Mouse (Mus musculus): ENCODE results near the gene Rasgef1b. TPM values are rescaled to one million over a fixed set of nuclear protein-coding genes. Genes with fewer than 3 reads are reported as not detected.
A peak's percentile ranks its signal among the peaks of the same experiment; 100 is the strongest.

Gene Rasgef1b
- polyA plus RNA-seq, 1 experiment from 2014 or later = 7.3 TPM

DNA sequence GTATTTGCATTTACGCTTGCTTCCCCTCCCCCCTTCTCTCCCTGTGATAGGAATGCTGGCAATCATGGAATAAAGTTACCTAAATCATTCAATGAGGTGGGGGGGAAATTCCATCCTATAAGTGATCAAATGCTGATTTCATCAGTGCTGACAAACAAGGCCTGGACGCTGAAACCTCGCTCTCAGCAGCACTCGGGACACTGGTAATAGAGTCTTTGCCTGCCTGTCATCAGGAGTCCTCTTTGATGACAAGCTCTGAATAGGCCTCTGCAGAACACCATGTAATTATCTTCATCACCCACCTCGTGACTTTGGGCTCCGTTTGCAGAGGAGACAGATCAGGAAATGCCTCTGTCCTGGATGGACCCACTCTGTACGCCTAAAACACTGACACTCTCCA is 326.6 kb downstream of the Rasgef1b start:
- Histone ChIP-seq H3K4me1 (ENCODE audit: control insufficient read depth, insufficient read depth, low read length) (peaks cover 19% of the 10 kb centered on the region), H3K4me3 (ENCODE audit: low read length) (no peak overlapping the region), H3K4me2 (ENCODE audit: low read depth, low read length) (no peak overlapping the region), H3K27ac (ENCODE audit: low read length) (no peak overlapping the region), H3K9ac (ENCODE audit: low read depth, low read length) (no peak overlapping the region), H3K36me3 (ENCODE audit: control insufficient read depth, insufficient read depth, low read length) (no peaks in the 10 kb centered on the region), H3K27me3 (replicated peaks; ENCODE audit: control insufficient read depth, insufficient read depth, low read length) (no peaks in the 10 kb centered on the region), H3K9me3 (ENCODE audit: control insufficient read depth, low read length) (no peaks in the 10 kb centered on the region)
- ATAC-seq = no peak
- WGBS = 47% methylated on average over 7 of the region's 7 CpGs

DNA sequence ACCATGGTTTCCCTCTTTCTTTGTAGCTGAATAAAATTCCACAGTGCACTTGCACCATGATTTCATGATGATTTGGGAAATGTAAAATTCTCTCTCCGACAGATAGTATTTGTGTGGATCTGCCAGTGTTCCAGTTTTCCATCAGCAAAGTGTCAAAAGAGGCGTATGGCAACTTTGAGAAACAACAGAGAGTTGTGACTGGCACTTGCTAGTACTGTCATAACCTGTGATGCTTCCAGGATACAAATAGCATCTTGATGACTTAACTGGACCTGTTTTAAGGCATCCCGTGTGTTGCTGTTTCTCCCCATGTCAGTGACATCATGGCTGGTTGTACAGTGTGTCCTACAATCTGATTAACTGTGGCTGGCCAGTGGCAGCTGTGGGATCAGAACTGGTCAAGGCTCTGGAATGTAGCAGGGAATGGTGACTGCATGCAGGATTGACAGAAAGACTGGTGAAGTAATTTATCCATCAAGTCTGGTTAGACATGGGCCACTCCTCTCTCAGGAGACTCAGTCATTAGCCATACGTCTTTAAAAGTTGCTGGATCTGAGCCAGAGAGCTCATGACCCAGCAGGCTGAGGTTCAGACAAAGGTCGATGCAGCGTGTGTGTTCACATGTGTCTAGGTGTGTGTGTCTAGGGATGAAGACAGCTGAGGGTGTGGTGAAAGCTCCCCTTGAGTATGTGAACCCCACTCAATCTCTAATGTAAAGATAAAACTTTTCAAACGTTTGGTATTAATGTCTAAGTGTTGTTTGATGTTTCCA is 328.8 kb downstream of the Rasgef1b start:
- Histone ChIP-seq H3K27ac (ENCODE audit: low read length) (no peak overlapping the region), H3K9ac (ENCODE audit: low read depth, low read length) (no peak overlapping the region), H3K4me2 (ENCODE audit: low read depth, low read length) (no peak overlapping the region), H3K9me3 (ENCODE audit: control insufficient read depth, low read length) (no peaks in the 10 kb centered on the region), H3K4me1 (ENCODE audit: control insufficient read depth, insufficient read depth, low read length) (peaks cover 19% of the 10 kb centered on the region), H3K4me3 (ENCODE audit: low read length) (no peak overlapping the region), H3K36me3 (ENCODE audit: control insufficient read depth, insufficient read depth, low read length) (no peaks in the 10 kb centered on the region), H3K27me3 (replicated peaks; ENCODE audit: control insufficient read depth, insufficient read depth, low read length) (no peaks in the 10 kb centered on the region)
- peak; percentile 62 for ATAC-seq
- 42% methylated on average over 7 of the region's 7 CpGs for WGBS

DNA sequence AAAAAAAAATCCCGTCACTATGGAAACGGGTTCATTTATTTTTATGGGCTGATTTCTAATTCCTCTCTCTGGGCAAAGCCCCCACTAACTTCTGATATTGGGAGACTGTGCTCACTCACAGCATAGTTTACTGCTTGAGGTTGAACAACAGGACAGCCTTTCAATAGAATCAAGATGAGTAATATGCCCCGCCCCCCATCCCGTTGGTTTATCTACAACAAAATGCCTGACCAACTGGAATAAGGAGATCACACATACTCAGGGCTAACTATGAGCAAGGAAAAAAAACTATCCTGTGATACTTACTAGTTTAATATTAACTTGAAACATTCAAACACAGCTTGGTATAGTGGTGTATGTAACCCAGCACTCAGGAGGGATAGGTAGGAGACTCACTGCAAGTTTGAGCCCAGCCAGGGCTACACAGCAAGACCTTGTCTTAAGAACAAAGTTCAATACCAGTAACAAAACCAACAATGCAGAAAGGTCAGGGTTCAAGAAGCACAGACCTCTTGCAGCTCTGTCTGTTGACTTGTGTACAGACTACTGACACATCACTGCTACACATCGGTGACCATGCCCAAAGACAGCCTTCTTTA is 330.3 kb downstream of the Rasgef1b start:
- Histone ChIP-seq H3K4me2 (ENCODE audit: low read depth, low read length) (no peak overlapping the region), H3K27ac (ENCODE audit: low read length) (no peak overlapping the region), H3K4me1 (ENCODE audit: control insufficient read depth, insufficient read depth, low read length) (peaks cover 19% of the 10 kb centered on the region), H3K9me3 (ENCODE audit: control insufficient read depth, low read length) (no peaks in the 10 kb centered on the region), H3K9ac (ENCODE audit: low read depth, low read length) (no peak overlapping the region), H3K36me3 (ENCODE audit: control insufficient read depth, insufficient read depth, low read length) (no peaks in the 10 kb centered on the region), H3K27me3 (replicated peaks; ENCODE audit: control insufficient read depth, insufficient read depth, low read length) (no peaks in the 10 kb centered on the region), H3K4me3 (ENCODE audit: low read length) (no peak overlapping the region)
- 71% methylated on average over 5 of the region's 5 CpGs for WGBS
- ATAC-seq = peak; percentile 80

DNA sequence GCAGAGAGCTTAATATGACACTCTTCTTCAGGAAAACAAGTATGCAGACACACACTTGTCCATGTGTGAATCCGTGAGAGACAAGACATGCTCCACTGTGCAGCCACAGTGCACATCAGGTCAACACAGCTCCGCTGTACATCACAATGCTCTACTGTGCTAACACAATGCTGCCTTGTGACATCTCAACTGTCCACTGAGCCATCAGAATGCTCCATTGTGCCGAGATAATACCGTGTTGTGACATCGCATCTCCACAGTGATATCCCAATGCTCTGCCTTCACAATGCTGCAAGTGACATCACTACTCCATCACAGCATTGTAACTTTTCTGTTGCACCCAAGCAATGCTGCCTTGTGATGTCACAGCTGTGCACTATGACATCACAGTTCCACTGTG is 334.3 kb downstream of the Rasgef1b start:
- no peaks in the 10 kb centered on the region for H3K9me3 ChIP-seq (ENCODE audit: control insufficient read depth, low read length)
- no peak for ATAC-seq
- no peaks in the 10 kb centered on the region for H3K36me3 ChIP-seq (ENCODE audit: control insufficient read depth, insufficient read depth, low read length)
- H3K9ac ChIP-seq (ENCODE audit: low read depth, low read length) = no peak overlapping the region
- 82% methylated on average over 5 of the region's 5 CpGs for WGBS
- H3K27ac ChIP-seq (ENCODE audit: low read length) = no peak overlapping the region
- no peak overlapping the region for H3K4me3 ChIP-seq (ENCODE audit: low read length)
- no peaks in the 10 kb centered on the region for H3K27me3 ChIP-seq (replicated peaks; ENCODE audit: control insufficient read depth, insufficient read depth, low read length)
- 0 out of 2 replicates have a peak, but pooled peaks cover 3% of the 10 kb centered on the region for H3K4me1 ChIP-seq (ENCODE audit: control insufficient read depth, insufficient read depth, low read length)
- no peak overlapping the region for H3K4me2 ChIP-seq (ENCODE audit: low read depth, low read length)

DNA sequence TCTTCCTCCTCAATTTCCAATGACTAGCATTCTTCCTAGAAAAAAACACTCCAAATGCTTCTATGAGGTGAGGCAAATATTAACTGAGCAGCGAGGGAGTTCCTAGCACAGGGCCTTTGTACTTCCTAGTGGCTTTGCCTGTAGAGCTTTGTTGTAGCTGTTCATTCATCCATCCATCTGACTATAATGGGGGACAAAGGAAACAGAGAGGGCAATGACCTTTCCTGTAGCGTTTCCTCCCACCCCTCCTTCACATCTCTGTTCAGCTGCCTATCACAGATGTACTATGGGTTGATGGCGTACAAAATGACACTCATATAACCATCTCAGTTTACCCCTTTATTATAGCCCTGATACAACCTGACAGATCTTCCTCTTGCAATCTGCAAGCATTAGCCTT is 337.3 kb downstream of the Rasgef1b start:
- WGBS = 60% methylated on average over 3 of the region's 3 CpGs

DNA sequence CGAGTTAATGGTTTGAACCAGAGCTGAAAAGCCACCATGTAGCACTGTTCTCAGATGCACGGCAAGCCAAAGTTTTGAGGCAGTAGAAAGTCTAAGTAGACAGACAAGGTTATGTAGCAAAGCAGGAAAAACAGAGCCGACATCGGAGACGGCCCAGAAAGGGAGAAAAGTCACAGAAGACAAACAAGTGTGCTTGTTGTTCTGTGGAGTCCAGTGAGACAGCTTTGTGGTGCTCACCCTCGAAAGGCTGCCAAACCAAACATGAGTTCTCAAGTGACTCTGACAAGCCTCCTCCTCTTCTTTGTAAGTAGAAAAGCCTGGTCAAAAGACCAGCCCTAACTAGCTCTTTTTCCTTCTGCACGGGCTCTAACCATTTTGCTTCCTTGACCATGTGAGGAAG is 338.1 kb downstream of the Rasgef1b start:
- WGBS = 59% methylated on average over 7 of the region's 7 CpGs
- 0 out of 2 replicates have a peak, but pooled peaks cover 3% of the 10 kb centered on the region for H3K4me1 ChIP-seq (ENCODE audit: control insufficient read depth, insufficient read depth, low read length)
- no peak for ATAC-seq

More for the DNA sequence above, 337.3 kb downstream of the Rasgef1b start:
- Histone ChIP-seq H3K4me2 (ENCODE audit: low read depth, low read length) (no peak overlapping the region), H3K27me3 (replicated peaks; ENCODE audit: control insufficient read depth, insufficient read depth, low read length) (no peaks in the 10 kb centered on the region), H3K4me1 (ENCODE audit: control insufficient read depth, insufficient read depth, low read length) (0 out of 2 replicates have a peak, but pooled peaks cover 3% of the 10 kb centered on the region), H3K9ac (ENCODE audit: low read depth, low read length) (no peak overlapping the region), H3K4me3 (ENCODE audit: low read length) (no peak overlapping the region), H3K27ac (ENCODE audit: low read length) (no peak overlapping the region), H3K36me3 (ENCODE audit: control insufficient read depth, insufficient read depth, low read length) (no peaks in the 10 kb centered on the region), H3K9me3 (ENCODE audit: control insufficient read depth, low read length) (no peaks in the 10 kb centered on the region)
- ATAC-seq = no peak

DNA sequence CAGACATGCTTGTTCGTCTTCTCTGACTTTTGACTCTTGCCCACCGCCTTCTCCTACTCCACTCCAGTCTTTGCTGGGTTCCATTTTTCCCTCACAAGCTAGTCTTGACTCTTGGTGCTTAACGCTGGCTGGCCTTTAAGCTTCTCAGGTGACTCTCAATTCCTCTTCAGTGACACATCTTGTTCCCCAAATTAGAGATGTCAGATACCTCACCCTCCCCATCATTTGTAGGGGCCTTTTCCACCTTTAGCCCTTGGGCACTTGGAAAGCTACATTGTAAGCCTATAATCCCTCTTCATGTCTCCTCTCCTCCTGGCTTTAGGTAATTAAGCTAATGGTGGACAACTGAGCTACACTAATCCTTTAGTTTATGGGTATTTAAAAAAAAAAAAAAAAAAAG is 338.6 kb downstream of the Rasgef1b start:
- no peak for ATAC-seq
- Histone ChIP-seq H3K4me3 (ENCODE audit: low read length) (no peak overlapping the region), H3K4me1 (ENCODE audit: control insufficient read depth, insufficient read depth, low read length) (0 out of 2 replicates have a peak, but pooled peaks cover 3% of the 10 kb centered on the region), H3K9ac (ENCODE audit: low read depth, low read length) (no peak overlapping the region), H3K27me3 (replicated peaks; ENCODE audit: control insufficient read depth, insufficient read depth, low read length) (no peaks in the 10 kb centered on the region), H3K36me3 (ENCODE audit: control insufficient read depth, insufficient read depth, low read length) (no peaks in the 10 kb centered on the region), H3K27ac (ENCODE audit: low read length) (no peak overlapping the region), H3K9me3 (ENCODE audit: control insufficient read depth, low read length) (no peaks in the 10 kb centered on the region), H3K4me2 (ENCODE audit: low read depth, low read length) (no peak overlapping the region)
- whole genome bisulfite sequencing = 93% methylated on average over 3 of the region's 3 CpGs

More for the DNA sequence above, 338.1 kb downstream of the Rasgef1b start:
- no peaks in the 10 kb centered on the region for H3K9me3 ChIP-seq (ENCODE audit: control insufficient read depth, low read length)
- H3K36me3 ChIP-seq (ENCODE audit: control insufficient read depth, insufficient read depth, low read length) = no peaks in the 10 kb centered on the region
- no peak overlapping the region for H3K27ac ChIP-seq (ENCODE audit: low read length)
- H3K4me2 ChIP-seq (ENCODE audit: low read depth, low read length) = no peak overlapping the region
- no peaks in the 10 kb centered on the region for H3K27me3 ChIP-seq (replicated peaks; ENCODE audit: control insufficient read depth, insufficient read depth, low read length)
- H3K4me3 ChIP-seq (ENCODE audit: low read length) = no peak overlapping the region
- H3K9ac ChIP-seq (ENCODE audit: low read depth, low read length) = no peak overlapping the region

DNA sequence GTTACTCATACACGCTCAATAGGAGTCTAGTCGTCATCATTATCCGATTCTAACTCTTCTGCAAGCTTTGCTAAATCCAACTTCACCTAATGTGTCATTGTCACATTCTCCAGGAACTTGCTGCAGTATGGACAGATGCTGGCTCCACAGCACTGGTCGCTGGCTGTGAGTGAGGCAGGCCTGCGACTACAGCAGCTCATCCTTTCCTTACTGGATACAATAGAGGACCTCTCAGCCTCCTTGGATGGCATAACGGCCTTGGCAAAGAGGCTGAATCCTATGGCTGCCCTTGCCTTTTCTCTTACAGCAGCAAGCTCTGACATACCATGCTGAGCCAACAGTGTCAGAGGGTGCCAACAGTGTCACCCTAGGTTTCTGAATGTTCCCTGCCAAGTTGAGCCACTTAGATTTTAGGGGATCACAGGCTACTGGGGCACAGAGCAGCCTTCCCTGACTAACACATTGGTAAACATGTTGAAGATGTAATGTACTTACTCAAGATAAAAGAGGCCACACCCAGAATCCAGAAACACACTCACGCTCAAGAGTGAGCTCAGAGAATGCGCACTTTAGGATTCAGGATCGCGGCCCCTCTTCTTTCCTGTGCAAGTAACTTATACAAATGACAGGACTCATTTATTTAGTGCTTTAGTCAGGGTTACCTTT is 340.1 kb downstream of the Rasgef1b start:
- Histone ChIP-seq H3K27ac (ENCODE audit: low read length) (no peak overlapping the region), H3K9me3 (ENCODE audit: control insufficient read depth, low read length) (no peaks in the 10 kb centered on the region), H3K4me3 (ENCODE audit: low read length) (no peak overlapping the region), H3K4me1 (ENCODE audit: control insufficient read depth, insufficient read depth, low read length) (0 out of 2 replicates have a peak, but pooled peaks cover 3% of the 10 kb centered on the region), H3K36me3 (ENCODE audit: control insufficient read depth, insufficient read depth, low read length) (no peaks in the 10 kb centered on the region), H3K27me3 (replicated peaks; ENCODE audit: control insufficient read depth, insufficient read depth, low read length) (no peaks in the 10 kb centered on the region), H3K9ac (ENCODE audit: low read depth, low read length) (no peak overlapping the region), H3K4me2 (ENCODE audit: low read depth, low read length) (no peak overlapping the region)
- no peak for ATAC-seq
- 83% methylated on average over 10 of the region's 10 CpGs for WGBS

DNA sequence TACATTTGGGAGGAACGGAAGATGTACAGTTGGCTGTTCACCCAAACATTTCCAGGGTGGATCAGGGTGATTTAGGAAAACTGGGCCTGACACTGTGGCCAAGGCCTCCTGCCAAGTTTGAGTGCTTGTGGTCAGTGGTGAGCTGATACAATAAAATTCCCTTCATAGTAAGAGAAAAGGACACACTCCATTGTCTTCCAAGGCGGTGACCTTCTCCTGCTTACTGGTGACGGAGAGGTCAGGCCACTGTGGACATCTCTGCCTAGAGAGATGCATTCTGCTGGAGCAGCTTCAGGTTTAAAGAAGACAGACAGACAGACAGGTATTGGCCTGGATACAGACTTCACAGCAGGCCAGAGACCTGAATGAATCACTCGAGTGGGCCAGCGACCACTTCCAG is 340.7 kb downstream of the Rasgef1b start:
- no peak for ATAC-seq

More for the DNA sequence above, 340.7 kb downstream of the Rasgef1b start:
- H3K4me3 ChIP-seq (ENCODE audit: low read length) = no peak overlapping the region
- H3K4me2 ChIP-seq (ENCODE audit: low read depth, low read length) = no peak overlapping the region
- H3K27me3 ChIP-seq (replicated peaks; ENCODE audit: control insufficient read depth, insufficient read depth, low read length) = no peaks in the 10 kb centered on the region
- H3K9ac ChIP-seq (ENCODE audit: low read depth, low read length) = no peak overlapping the region
- 0 out of 2 replicates have a peak, but pooled peaks cover 3% of the 10 kb centered on the region for H3K4me1 ChIP-seq (ENCODE audit: control insufficient read depth, insufficient read depth, low read length)
- H3K36me3 ChIP-seq (ENCODE audit: control insufficient read depth, insufficient read depth, low read length) = no peaks in the 10 kb centered on the region
- WGBS = 82% methylated on average over 5 of the region's 5 CpGs
- no peak overlapping the region for H3K27ac ChIP-seq (ENCODE audit: low read length)
- no peaks in the 10 kb centered on the region for H3K9me3 ChIP-seq (ENCODE audit: control insufficient read depth, low read length)
